Mouse (Mus musculus) cerebellum, adult 8-10 months (tissue): Measurements from ENCODE around the gene Mon2.

Source experiments
- DNase-seq: peaks from one replicate; pipeline ENCODE4 v3.0.0; 2022

The Mon2 gene

DNA sequence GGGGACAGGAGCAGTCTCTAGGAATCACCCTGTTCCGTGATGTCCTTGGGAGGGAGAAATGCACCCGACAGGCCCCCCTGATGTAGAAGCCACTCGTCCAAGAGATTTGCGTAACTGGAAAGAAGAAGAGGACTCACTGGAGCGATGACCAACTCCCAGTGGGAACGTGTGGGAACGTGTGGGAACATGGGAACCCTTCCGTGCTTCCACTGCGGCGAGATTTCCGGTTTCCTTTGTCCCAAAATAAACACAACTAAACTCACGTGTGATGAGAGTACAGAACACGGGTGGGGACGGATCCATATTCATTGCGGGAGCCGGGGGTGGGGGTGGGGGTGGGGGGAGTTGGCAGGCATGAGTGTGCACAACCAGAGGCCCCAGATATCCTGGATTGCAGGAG, 116.1 kb downstream of the Mon2 start:
- no peak for DNase-seq

DNA sequence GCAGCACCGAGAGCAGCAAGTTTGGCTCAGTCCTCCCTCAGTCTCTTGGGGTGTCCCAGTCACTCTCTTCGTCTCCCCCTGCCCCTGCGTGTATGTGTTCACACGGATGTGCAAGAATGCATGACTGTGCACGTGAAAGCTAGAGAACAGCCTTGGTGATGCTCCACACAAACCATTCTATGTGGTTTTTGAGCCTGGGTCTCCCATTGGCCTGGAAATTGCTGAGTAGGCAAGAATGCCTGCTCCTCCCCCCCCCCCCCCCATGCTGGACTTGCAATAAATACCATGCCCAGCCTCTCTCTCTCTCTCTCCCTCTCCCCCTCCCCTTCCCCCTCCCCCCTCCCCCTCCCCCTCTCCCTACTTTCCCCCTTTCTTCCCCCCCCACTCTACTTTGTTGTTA, 117.6 kb downstream of the Mon2 start:
- no peak for DNase-seq

DNA sequence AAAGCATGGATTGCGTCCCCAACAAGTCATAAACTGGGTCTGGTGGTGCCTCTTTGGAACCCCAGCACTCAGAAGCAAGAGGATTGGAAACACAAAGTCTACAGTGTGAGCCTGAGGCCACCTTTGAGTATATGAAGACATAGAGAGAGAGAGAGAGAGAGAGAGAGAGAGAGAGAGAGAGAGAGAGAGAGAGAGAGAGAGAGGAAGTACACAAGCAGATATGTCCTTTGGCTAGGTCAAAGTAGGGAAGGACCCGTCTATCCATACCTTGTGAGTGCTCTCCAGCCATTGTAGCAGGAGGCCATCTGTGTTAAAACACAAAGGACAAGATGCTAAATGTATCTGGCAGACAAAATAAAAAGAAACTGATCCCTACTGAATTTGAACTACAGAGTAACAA, 118.4 kb downstream of the Mon2 start:
- no peak for DNase-seq

DNA sequence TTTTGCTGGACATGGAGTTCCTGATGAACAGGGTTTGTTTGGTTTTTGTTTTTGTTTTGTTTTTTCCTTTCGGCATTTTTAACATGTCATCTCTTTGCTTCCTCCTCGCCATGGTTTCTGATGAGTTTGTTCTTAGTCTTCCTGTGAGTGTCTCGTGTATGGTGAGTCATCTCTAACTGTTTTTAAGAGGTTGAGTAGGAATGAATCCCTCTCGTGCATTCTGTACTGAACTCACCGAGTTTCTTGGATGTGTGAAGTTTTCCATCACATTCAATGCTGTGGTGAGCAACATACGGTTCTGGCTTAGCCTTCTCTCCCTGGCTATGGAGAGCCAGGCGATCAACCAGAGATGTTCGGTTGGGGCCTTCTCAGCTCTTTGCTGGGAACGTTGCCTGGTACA, 122.7 kb downstream of the Mon2 start:
- DNase-seq: no peak

DNA sequence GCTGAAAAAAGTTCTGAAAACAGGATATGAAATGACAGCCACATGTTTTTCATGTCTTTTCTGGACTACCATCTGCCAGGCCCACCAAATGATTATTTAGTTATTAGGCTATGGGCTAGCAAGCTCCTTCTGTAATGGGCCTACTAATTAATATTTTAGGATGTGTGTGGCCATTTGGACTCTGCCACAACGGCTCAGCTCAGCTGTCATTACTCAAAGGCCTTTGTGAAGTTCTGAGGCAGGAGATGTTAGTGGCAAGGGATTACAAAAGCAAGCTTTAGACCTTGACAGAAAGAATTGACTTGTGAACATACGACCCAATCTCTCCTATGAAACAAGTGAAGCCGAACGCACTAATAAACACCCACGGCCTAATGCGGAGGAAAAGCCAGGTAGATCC, 125.3 kb downstream of the Mon2 start:
- no peak for DNase-seq

DNA sequence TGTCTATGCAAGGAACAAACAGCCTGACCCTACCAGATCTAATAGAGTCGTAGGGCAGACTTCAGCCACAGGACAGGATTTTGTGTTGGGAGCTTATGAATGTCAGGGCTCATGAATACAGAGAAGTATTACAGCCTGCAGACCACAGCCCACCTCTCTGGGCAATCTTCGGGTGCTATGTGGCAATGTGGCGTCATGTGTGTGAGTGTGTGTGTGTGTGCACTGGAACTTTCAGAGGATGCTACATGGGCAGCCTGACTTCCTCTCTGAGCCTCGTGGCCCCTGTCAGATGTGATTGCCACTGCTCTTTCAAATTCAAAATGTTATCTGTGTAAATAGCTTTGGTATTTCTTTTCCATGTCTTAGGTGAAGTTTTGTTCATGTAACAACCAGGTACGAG, 131.4 kb downstream of the Mon2 start:
- no peak for DNase-seq

DNA sequence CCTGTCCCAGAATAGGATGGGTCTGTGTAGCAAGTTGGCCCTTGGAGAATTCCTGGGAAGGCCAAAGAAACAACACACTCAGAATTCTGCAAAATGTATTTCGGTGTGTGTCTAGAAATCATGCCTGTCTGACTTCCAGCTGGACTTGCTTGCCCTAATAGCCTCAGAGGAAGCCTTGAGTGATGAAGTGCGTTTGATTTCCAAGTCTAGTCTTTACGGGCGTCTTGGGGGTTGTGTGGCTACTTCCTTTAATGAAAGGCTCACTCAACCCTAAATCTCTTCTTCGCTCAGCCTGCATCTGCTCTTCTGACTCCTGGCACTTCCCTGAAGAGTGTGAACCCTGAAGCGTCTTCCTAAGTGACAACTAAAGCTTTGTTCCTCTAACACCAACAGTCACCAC, 132.5 kb downstream of the Mon2 start:
- no peak for DNase-seq

DNA sequence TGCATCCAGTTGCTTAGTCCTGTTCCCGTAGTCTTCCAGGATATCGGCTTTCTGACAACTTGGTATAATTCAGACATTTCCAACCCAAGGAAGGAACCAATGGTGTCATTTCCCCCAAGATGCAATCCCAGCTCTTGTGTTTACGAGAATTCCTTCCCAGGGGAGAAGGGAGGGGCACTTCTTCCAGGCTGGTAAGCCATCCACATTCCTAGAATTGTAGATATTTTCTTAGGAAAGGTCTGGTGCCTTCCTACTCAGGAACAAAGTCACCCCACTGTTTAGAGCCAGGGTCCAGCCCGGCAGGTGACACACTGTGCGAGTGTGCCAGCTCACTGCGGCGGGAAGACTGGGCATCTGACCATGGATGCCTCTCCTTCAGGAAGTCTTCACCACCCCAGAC, 133.5 kb downstream of the Mon2 start:
- DNase-seq: no peak
